Mouse (Mus musculus) thymus, adult 2 months (tissue): ENCODE data around the gene Col20a1. TPM values are rescaled to one million over a fixed set of nuclear protein-coding genes. Genes with fewer than 3 reads are reported as not detected.

Experiments used
- DNase-seq: peaks from one replicate; pipeline ENCODE4 v3.0.0; 2021
- H3K27ac ChIP-seq: fragments of 200-500 bp; 2 replicates; pipeline ENCODE4 v1.5.1; 2012; ENCODE audit warnings: low read length, control low read depth; ENCODE audit not compliant: control insufficient read depth, insufficient read depth
- H3K27me3 ChIP-seq: fragments of 200-500 bp; 2 replicates; pipeline ENCODE4 v1.6.1; 2012; ENCODE audit warnings: mild to moderate bottlenecking, low read length, moderate library complexity, mixed read lengths; ENCODE audit not compliant: control insufficient read depth, insufficient read depth
- H3K36me3 ChIP-seq: fragments of 200-500 bp; 2 replicates; pipeline ENCODE4 v1.6.1; 2012; ENCODE audit warnings: mild to moderate bottlenecking, low read length, moderate library complexity; ENCODE audit not compliant: control insufficient read depth, insufficient read depth
- H3K4me1 ChIP-seq: fragments of 200-500 bp; replicated peaks from 2 replicates; pipeline ENCODE4 v1.6.1; 2012; ENCODE audit warnings: low read length; ENCODE audit not compliant: control insufficient read depth, insufficient read depth
- H3K4me3 ChIP-seq: fragments of 200-500 bp; 2 replicates; pipeline ENCODE4 v1.5.1; 2012; ENCODE audit warnings: mild to moderate bottlenecking, low read length, control low read depth, moderate library complexity; ENCODE audit not compliant: control insufficient read depth, insufficient read depth
- CTCF ChIP-seq: fragments of 200-500 bp; IDR thresholded peaks from 2 replicates; pipeline ENCODE4 v1.5.1; 2012; ENCODE audit warnings: mild to moderate bottlenecking, control low read depth, low read length, moderate library complexity, borderline replicate concordance; ENCODE audit not compliant: control insufficient read depth, poor library complexity, insufficient read depth; ENCODE audit errors: extremely low read depth
- POLR2A ChIP-seq: fragments of 200-500 bp; IDR thresholded peaks from 2 replicates; pipeline ENCODE4 v1.6.1; 2012; ENCODE audit warnings: mild to moderate bottlenecking, low read length, control low read depth, moderate library complexity; ENCODE audit not compliant: control insufficient read depth, poor library complexity, insufficient read depth; ENCODE audit errors: extremely low read depth
- WGBS: fragments of 180-500 bp; shearing (Covaris S2); methylation state at CpG from one replicate; pipeline ENCODE4 v1.1.7; 2018; 5-methylcytosine and 5-hydroxymethylcytosine counted together
- polyA plus RNA-seq: library from polyadenylated mRNA; depleted of rRNA; stranded (reverse); fragments of >200 nt; gene quantifications from 2 replicates; pipeline ENCODE4 v1.2.3, GENCODE M21; 2012

Col20a1 gene
- polyA plus RNA-seq, 1 experiment: 3.3 TPM

DNA sequence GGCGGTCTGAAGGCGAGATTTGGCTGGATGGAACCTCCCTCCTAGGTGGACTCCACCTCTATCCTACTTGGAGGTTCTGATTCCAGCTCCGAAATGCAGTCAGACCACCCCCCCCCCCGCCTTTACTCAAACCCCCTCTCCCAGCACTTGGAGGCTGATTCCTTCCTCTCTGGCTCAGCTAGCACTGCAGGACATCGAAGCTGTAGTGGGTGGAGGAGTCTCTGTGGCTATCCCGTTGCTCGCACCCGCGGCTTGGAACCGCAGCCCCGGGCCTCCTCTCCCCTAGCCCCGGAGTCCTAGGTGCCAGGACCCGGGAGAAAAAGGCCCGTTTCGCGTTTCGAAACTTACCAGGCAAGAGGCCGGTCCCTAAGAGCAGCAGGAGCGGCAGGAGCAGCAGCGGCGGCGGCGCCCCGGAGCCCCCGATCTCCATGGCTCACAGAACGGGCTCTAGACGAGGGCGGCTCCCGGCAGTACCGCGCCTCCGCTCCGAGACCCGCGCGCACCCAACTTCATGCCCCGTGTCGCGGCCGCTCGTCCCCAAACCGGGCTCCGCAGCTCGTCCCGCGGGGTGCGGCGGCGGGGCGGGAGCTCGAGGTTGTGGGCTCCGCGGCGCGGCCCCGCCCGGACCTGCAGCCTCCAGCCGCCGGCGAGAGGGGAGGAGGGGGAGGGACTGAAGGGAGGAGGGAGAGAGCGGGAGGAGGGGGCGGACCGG lies 52.5 kb downstream of the Col20a1 start:
- TF ChIP-seq POLR2A (no peak), CTCF (no peak)
- peaks cover 6% of the 10 kb centered on the region for H3K27me3 ChIP-seq
- H3K36me3 ChIP-seq: no peaks in the 10 kb centered on the region
- no peak overlapping the region for H3K4me3 ChIP-seq
- no peaks in the 10 kb centered on the region for H3K4me1 ChIP-seq
- WGBS: 3% methylated on average over 62 of the region's 63 CpGs
- no peak overlapping the region for H3K27ac ChIP-seq
- no peak for DNase-seq

- H3K27me3 ChIP-seq: peaks cover 6% of the 10 kb centered on the region
- WGBS: 6% methylated on average over 16 of the region's 16 CpGs
- no peaks in the 10 kb centered on the region for H3K4me1 ChIP-seq
- H3K36me3 ChIP-seq: no peaks in the 10 kb centered on the region
- DNase-seq: no peak
- no peak for TF ChIP-seq POLR2A
- no peak for TF ChIP-seq CTCF
- H3K27ac ChIP-seq: no peak overlapping the region
- H3K4me3 ChIP-seq: no peak overlapping the region
Observed at GRCm38 (mm10) chr2:181039356-181039680, 53.0 kb downstream of the Col20a1 start.

DNA sequence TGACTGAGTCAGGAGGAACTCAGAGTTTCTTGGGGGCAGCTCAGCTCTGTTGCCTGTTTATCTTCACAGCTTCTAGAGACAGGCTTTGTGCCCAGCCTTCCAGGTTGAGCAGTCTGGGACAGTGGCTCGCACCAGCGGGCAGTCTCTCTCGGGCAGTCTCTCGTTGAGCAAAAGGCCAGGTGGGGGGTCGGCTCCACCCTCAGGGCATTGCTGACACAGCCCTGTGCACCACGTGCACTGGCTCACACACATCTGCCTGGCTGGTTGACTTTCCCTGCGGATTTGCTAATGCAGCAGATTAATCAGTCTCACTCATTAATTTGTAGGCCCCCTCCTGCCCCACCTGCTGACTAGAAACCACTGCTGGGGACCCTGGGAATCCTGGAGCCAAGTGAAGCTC lies 55.6 kb downstream of the Col20a1 start:
- DNase-seq: no peak
- Histone ChIP-seq H3K4me1 (no peaks in the 10 kb centered on the region), H3K36me3 (no peaks in the 10 kb centered on the region), H3K27ac (no peak overlapping the region), H3K4me3 (no peak overlapping the region), H3K27me3 (peaks cover 6% of the 10 kb centered on the region)
- WGBS: 26% methylated on average over 7 of the region's 7 CpGs
- TF ChIP-seq POLR2A (no peak), CTCF (no peak)

DNA sequence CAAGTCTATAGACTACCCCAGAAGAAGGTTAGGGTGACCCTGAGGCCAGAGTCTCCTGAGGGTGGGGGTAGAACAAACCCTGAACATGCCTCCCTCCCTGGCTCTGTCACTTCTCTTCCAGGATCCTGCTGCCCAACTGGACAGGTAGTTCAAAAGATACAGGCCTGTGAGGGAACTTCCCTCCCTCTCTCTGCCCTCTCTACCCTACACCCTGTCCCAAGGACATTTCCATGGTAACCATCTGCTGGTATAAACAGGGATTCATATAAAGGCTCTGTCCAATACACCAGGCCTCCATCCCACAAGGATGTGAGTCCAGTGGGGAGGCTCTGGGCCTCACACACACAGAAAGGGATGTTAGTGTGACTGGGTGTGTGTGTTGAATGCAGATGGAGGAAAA lies 56.0 kb downstream of the Col20a1 start:
- Histone ChIP-seq H3K27ac (no peak overlapping the region), H3K36me3 (no peaks in the 10 kb centered on the region), H3K4me3 (no peak overlapping the region), H3K27me3 (peaks cover 6% of the 10 kb centered on the region), H3K4me1 (no peaks in the 10 kb centered on the region)
- DNase-seq: no peak
- no peak for TF ChIP-seq CTCF

DNA sequence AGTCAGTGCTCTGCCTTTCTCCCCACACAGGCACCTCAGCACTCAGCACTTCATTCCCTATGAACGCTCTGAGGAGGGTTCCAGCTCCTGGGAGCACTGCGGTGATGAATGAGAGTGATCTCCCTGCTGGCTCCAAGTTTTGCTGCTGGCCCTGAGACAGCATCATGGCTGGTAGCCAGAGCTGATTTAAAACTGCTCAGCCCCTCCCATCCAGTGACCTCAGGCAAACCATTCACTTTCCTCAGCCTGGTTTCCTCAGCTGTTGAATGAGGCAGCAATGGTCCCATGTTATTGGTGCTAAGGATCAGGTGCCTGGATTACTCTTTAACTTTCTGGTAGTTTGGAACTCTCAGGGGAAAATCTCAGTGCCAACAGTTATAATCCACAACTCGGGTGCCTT lies 57.1 kb downstream of the Col20a1 start, which contains the start of gene Chrna4:
Gene Chrna4, minus strand, starts transcription at position 110 of the 400 bp plus-strand sequence.
- H3K4me3 ChIP-seq: no peak within 1 kb of the TSS
- H3K27ac ChIP-seq: no peak within 1 kb of the TSS
- peaks cover 5% of the 10 kb centered on the region; the same call in 1 of the 2 replicates for H3K27me3 ChIP-seq
- no peaks in the 10 kb centered on the region for H3K4me1 ChIP-seq
- no peak for DNase-seq
- H3K36me3 ChIP-seq: no peaks in the 10 kb centered on the region
- WGBS: 80% methylated on average over 3 of the region's 3 CpGs
- TF ChIP-seq POLR2A (no peak), CTCF (no peak)

GRCm38 (mm10) chr2:181044001-181044400 lies 57.7 kb downstream of the Col20a1 start:
- no peak overlapping the region for H3K4me3 ChIP-seq
- WGBS: 45% methylated on average over 3 of the region's 3 CpGs
- H3K27me3 ChIP-seq: no peaks in the 10 kb centered on the region; the same call in 1 of the 2 replicates
- DNase-seq: no peak
- TF ChIP-seq POLR2A (no peak), CTCF (no peak)
- no peak overlapping the region for H3K27ac ChIP-seq
- no peaks in the 10 kb centered on the region for H3K36me3 ChIP-seq
- no peaks in the 10 kb centered on the region for H3K4me1 ChIP-seq

DNA sequence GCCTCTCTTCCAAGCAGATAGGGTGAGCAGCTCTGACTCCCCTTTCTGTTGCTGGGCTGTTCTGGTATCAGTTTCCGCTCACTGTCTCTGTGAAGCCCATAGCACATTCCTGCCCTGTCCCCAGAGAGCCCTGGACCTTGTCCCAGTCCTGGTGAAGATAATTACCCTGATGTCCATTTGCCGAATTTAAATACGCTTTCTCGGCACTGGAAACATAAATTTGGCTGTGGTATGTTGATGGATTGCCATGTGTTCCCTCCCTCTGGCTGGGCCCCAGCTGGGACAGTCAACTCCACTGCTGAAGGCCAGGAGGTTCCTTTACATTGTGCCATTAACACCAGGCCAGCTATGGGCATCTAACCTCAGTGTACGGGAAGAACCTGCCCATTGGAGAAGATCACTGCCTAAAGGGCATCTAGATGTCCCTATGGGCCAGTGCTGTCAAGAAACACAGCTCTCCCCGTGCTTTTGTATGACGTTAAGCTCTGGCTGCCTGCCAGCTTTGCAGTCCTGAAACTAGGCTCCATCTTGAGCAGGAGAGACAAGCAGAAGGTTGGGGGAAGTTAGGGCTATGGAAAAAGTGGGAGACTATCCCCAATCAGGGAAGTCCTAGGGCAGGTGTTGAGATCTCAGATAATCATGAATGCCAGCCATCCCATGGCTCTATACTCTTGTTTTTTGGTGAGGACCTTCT lies 62.1 kb downstream of the Col20a1 start:
- Histone ChIP-seq H3K36me3 (no peaks in the 10 kb centered on the region), H3K4me1 (no peaks in the 10 kb centered on the region), H3K27me3 (no peaks in the 10 kb centered on the region), H3K4me3 (no peak overlapping the region), H3K27ac (no peak overlapping the region)
- WGBS: 75% methylated on average over 7 of the region's 7 CpGs
- TF ChIP-seq CTCF: no peak
- TF ChIP-seq POLR2A: no peak
- DNase-seq: no peak
